Mouse (Mus musculus) yolk sac, embryonic 10.5 days (tissue): ENCODE measurements around the gene Eif3j1.

Source experiments
- DNase-seq: peaks from one replicate; pipeline ENCODE4 v3.0.0-alpha.2; 2017; ENCODE audit warnings: low spot score

The Eif3j1 gene

GRCm38 (mm10) chr2:122102070-122102469 is 73.7 kb downstream of the Eif3j1 start:
- DNase-seq, result no peak
